In the genomic region with DNA sequence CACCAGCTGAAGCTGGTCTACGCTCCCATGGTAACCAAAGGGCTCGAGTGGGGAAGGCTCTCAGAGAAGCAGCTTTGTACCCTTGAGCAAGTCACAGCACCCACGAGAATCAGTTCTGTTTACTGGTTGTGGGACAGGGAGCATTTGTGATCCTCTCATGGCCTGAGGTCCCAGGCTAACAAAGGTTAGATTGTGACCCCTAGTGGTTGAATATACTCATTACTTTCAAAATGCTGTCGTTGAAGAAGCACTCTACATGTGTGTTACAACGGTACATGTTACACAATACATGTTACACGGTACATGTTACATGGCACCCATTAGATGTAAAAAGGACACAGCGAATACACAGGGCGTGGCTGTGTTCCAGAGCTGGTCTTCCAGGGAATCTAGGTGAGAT, we compare ENCODE assay signal across 10 mouse cellular contexts. TPM values are rescaled to one million over a fixed set of nuclear protein-coding genes. Genes with fewer than 3 reads are reported as not detected.
DNase-seq lines count a peak whose midpoint lies in the region; ATAC-seq and TF ChIP-seq lines count a peak whose summit lies in the region.
"Had no signal": no experiment of that assay in that cellular context is flagged by ENCODE, and none has a peak within 500 bp of the region (broad histone marks: within the 10 kb centered on the region; RNA-seq: fewer than 3 reads in every experiment).

No protein-coding gene starts in this region.

- ATAC-seq in midbrain, embryonic 13.5 days = 0 out of 2 replicates have a peak, but pooled peaks have one; percentile 16

- 81% methylated on average over 8 of the region's 8 CpGs for WGBS in midbrain, embryonic 13.5 days
- WGBS in midbrain, embryonic 10.5 days = 78% methylated on average over 8 of the region's 8 CpGs

- intact Hi-C loops in gastrocnemius, adult 2 months (cut with DNase I) = loop anchor here (1.0 to 2.0 kb wide), 2 partner anchors 36 to 146 kb away; no protein-coding TSS in a partner anchor

- H3K4me1 ChIP-seq in midbrain, embryonic 13.5 days (replicated peaks) = peaks cover 10% of the 10 kb centered on the region; the same call in 1 of the 2 replicates
- 0 out of 2 replicates have a peak, but pooled peaks cover 2% of the 10 kb centered on the region for H3K4me1 ChIP-seq in midbrain, embryonic 10.5 days

- H3K4me2 ChIP-seq in midbrain, embryonic 13.5 days (replicated peaks) = no peak overlapping the region
- H3K4me2 ChIP-seq: heart, embryonic 13.5 days had no signal

- no peak overlapping the region for H3K4me3 ChIP-seq in gastrocnemius, adult 2 months
- H3K4me3 ChIP-seq in midbrain, embryonic 13.5 days (replicated peaks) = no peak overlapping the region
- H3K4me3 ChIP-seq in midbrain, embryonic 10.5 days = no peak overlapping the region
- H3K4me3 ChIP-seq: heart, embryonic 13.5 days had no signal

- peaks cover 8% of the 10 kb centered on the region for H3K36me3 ChIP-seq in midbrain, embryonic 13.5 days
- H3K36me3 ChIP-seq in midbrain, embryonic 10.5 days = peaks cover 25% of the 10 kb centered on the region

- no peaks in the 10 kb centered on the region for H3K27me3 ChIP-seq in midbrain, embryonic 13.5 days
- no peaks in the 10 kb centered on the region for H3K27me3 ChIP-seq in midbrain, embryonic 10.5 days (ENCODE audit: low read depth, poor library complexity, severe bottlenecking)
- H3K27me3 ChIP-seq: heart, embryonic 13.5 days had no signal

- DNase-seq in gastrocnemius, adult 2 months = no peak
- no peak for DNase-seq in gastrocnemius, adult 18-20 months (ENCODE audit: low spot score)
- no peak for DNase-seq in midbrain, embryonic 10.5 days (ENCODE audit: low spot score)
- peak; percentile 52 for DNase-seq in c-Kit-positive CD71-positive TER-119-positive erythroid progenitor cells, embryonic 14.5 days (ENCODE audit: low spot score)
- DNase-seq in retina, postnatal 1 day = peak; percentile 69
- DNase-seq in layer of hippocampus, adult 9-11 months = no peak
- no peak for DNase-seq in Muller cell, postnatal 12 days (ENCODE audit: inconsistent ontology term)
- DNase-seq: layer of hippocampus, postnatal 36 days had no signal

- H3K9ac ChIP-seq in midbrain, embryonic 13.5 days (replicated peaks) = no peak overlapping the region
- H3K9ac ChIP-seq: heart, embryonic 13.5 days had no signal

- TF ChIP-seq CTCF in gastrocnemius, adult 2 months (IDR thresholded peaks at IDR 0.05) = peak; percentile 69

- H3K9me3 ChIP-seq in midbrain, embryonic 13.5 days = no peaks in the 10 kb centered on the region
- H3K9me3 ChIP-seq in midbrain, embryonic 10.5 days (replicated peaks) = no peaks in the 10 kb centered on the region
- H3K9me3 ChIP-seq: heart, embryonic 13.5 days had no signal

- no peak overlapping the region for H3K27ac ChIP-seq in gastrocnemius, adult 2 months
- no peak overlapping the region for H3K27ac ChIP-seq in midbrain, embryonic 13.5 days
- no peak overlapping the region for H3K27ac ChIP-seq in midbrain, embryonic 10.5 days (replicated peaks)
- H3K27ac ChIP-seq: heart, embryonic 13.5 days had no signal

RNA-seq across cellular contexts. Expression of a gene that starts 34.7 kb away (rescaled TPM):
- 1 to 10 TPM; 3.8 to 5.6 TPM for total RNA-seq in gastrocnemius, adult 2 months (2021)
- 1 to 10 TPM; 4.2 to 4.9 TPM for total RNA-seq in gastrocnemius, adult 18-20 months (2021)
- polyA plus RNA-seq in midbrain, embryonic 13.5 days (2015; fragmentation: Nextera tagmentation; extraction: Ambion mirVana) = 30.2 and 36.3 TPM in 2 replicates
- 52.5 and 63.4 TPM in 2 replicates for polyA plus RNA-seq in midbrain, embryonic 10.5 days (2016; fragmentation: Nextera tagmentation; extraction: Ambion mirVana)

RNA-seq across cellular contexts. Expression of a gene that starts 38.4 kb away (rescaled TPM):
- total RNA-seq in gastrocnemius, adult 2 months (2021) = 10 to 100 TPM; 37.7 to 44.7 TPM
- total RNA-seq in gastrocnemius, adult 18-20 months (2021) = 10 to 100 TPM; 32.8 to 42.6 TPM
- 2.0 and 2.2 TPM in 2 replicates for polyA plus RNA-seq in midbrain, embryonic 13.5 days (2015; fragmentation: Nextera tagmentation; extraction: Ambion mirVana)
- 1.7 TPM in 2 replicates for polyA plus RNA-seq in midbrain, embryonic 10.5 days (2016; fragmentation: Nextera tagmentation; extraction: Ambion mirVana)

Comparison
In these comparisons a context has a peak if more than half of its experiments do, and no peak if none do; other contexts are left out.
1. DNase-seq: peak in c-Kit-positive CD71-positive TER-119-positive erythroid progenitor cells, embryonic 14.5 days (single experiment) and retina, postnatal 1 day (single experiment); none in gastrocnemius, adult 2 months (single experiment), gastrocnemius, adult 18-20 months (single experiment), midbrain, embryonic 10.5 days (single experiment), layer of hippocampus, adult 9-11 months (single experiment) and Muller cell, postnatal 12 days (single experiment).